Mouse (Mus musculus): ENCODE results near the gene Carf. TPM values are rescaled to one million over a fixed set of nuclear protein-coding genes. Genes with fewer than 3 reads are reported as not detected.
"Not testable (repeated sequence)": the region's sequence is repeated elsewhere in the genome, so short reads cannot be mapped to it uniquely, and the experiment has no call there.

The Carf gene
- polyA plus RNA-seq, 1 experiment from 2014 or later, result 7.4 TPM

- Histone ChIP-seq H3K9ac (no peak overlapping the region), H3K27me3 (no peaks in the 10 kb centered on the region), H3K9me3 (replicated peaks) (0 out of 2 replicates have a peak, but pooled peaks cover 3% of the 10 kb centered on the region), H3K4me2 (replicated peaks) (no peak overlapping the region), H3K36me3 (peaks cover 18% of the 10 kb centered on the region), H3K27ac (replicated peaks) (no peak overlapping the region), H3K4me1 (no peaks in the 10 kb centered on the region), H3K4me3 (replicated peaks) (no peak overlapping the region)
- ATAC-seq (ENCODE audit: insufficient number of reproducible peaks, low FRiP score, low TSS enrichment, low read depth), result no peak
- WGBS, result 83% methylated on average over 7 of the region's 7 CpGs
These were observed 19.8 kb downstream of the Carf start for GRCm38 (mm10) chr1:60117721-60118455.

DNA sequence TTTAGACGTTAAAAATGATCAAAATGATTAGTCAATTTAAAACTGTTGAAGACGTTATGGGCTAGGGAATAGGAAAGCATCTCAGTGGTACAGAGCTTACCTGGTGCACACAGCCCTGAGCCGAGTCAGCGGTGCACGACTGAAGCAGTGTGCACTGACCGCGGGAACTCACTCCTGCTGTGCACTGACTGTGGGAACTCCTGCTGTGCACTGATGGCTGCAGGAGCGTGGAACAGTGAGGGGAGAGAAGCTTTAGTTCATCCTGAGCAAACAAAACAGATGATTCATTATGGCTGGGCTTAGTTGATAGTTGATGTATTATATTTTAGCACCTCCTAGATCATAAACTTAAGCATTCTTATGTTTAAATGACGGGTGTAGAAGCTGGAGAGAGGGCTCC lies 39.3 kb downstream of the Carf start:
- Histone ChIP-seq H3K9me3 (replicated peaks) (no peaks in the 10 kb centered on the region), H3K4me1 (no peaks in the 10 kb centered on the region), H3K36me3 (peaks cover 15% of the 10 kb centered on the region), H3K27me3 (no peaks in the 10 kb centered on the region), H3K27ac (replicated peaks) (no peak overlapping the region), H3K4me2 (replicated peaks) (no peak overlapping the region), H3K9ac (no peak overlapping the region), H3K4me3 (replicated peaks) (no peak overlapping the region)
- ATAC-seq (ENCODE audit: insufficient number of reproducible peaks, low FRiP score, low TSS enrichment, low read depth), result no peak
- WGBS, result 55% methylated on average over 9 of the region's 9 CpGs

DNA sequence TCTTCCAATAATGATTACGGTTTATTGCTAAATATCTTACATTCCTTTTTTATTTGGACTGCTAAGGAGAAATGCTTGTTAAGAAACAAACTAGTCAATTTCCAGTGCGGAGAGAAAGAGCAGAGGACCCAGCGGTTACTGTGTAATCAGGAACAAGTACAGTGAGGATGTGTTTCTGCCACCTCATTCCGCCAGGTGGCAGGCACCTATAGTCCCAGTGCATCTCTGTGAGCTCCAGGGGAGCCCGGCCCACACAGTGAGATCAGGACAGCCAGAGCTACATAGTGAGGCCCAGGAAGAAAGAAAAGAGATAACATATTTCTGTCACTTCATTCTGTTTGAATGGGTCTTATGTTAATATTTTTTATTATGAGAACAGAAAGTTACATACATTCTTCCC lies 54.7 kb downstream of the Carf start:
- Histone ChIP-seq H3K4me1 (no peaks in the 10 kb centered on the region), H3K9ac (no peak overlapping the region), H3K27me3 (no peaks in the 10 kb centered on the region), H3K9me3 (replicated peaks) (no peaks in the 10 kb centered on the region), H3K4me2 (replicated peaks) (no peak overlapping the region), H3K36me3 (peaks cover 7% of the 10 kb centered on the region; the same call in 1 of the 2 replicates), H3K27ac (replicated peaks) (no peak overlapping the region), H3K4me3 (replicated peaks) (no peak overlapping the region)
- WGBS, result 65% methylated on average over 5 of the region's 5 CpGs
- ATAC-seq (ENCODE audit: insufficient number of reproducible peaks, low FRiP score, low TSS enrichment, low read depth), result no peak

- Histone ChIP-seq H3K4me1 (peaks cover 6% of the 10 kb centered on the region; the same call in 1 of the 2 replicates), H3K9me3 (replicated peaks) (no peaks in the 10 kb centered on the region), H3K27ac (replicated peaks) (no peak overlapping the region), H3K4me3 (replicated peaks) (no peak overlapping the region), H3K36me3 (no peaks in the 10 kb centered on the region), H3K27me3 (no peaks in the 10 kb centered on the region), H3K9ac (no peak overlapping the region), H3K4me2 (replicated peaks) (no peak overlapping the region)
- no peak for ATAC-seq (ENCODE audit: insufficient number of reproducible peaks, low FRiP score, low TSS enrichment, low read depth)
- WGBS, result 73% methylated on average over 7 of the region's 7 CpGs
These were observed 58.6 kb downstream of the Carf start for GRCm38 (mm10) chr1:60156651-60157050.

- Histone ChIP-seq H3K4me1 (peaks cover 6% of the 10 kb centered on the region; the same call in 1 of the 2 replicates), H3K4me2 (replicated peaks) (peak overlapping the region; percentile 35; the same call in 1 of the 2 replicates), H3K27ac (replicated peaks) (no peak overlapping the region), H3K4me3 (replicated peaks) (0 out of 2 replicates have a peak overlapping the region, but pooled peaks have one; percentile 10), H3K27me3 (no peaks in the 10 kb centered on the region), H3K9me3 (replicated peaks) (no peaks in the 10 kb centered on the region), H3K36me3 (no peaks in the 10 kb centered on the region), H3K9ac (no peak overlapping the region)
- ATAC-seq (ENCODE audit: insufficient number of reproducible peaks, low FRiP score, low TSS enrichment, low read depth), result peak; percentile 70
- 18% methylated on average over 3 of the region's 3 CpGs for WGBS
These were observed 60.4 kb downstream of the Carf start for GRCm38 (mm10) chr1:60158411-60158810.

DNA sequence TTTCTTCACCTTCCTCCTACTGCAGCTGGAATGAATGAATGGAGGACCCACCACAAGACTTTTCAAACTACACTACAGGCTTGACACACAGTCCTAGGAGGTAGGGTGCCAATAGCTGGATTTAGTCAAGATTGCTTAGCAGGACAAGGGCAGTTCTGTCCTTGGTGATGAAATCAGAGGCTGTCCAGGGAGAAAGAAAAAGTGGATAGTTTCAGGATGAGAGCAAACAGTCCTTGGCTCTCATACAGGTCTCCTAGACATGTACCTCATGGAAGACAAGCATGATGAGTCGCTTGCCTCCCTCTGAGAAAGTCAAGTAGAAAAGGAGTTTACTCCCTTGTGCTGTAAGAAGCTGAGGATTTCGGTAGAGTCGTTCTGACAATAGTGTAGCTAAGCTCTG lies 65.6 kb downstream of the Carf start:
- H3K9me3 ChIP-seq (replicated peaks), result no peaks in the 10 kb centered on the region
- no peak overlapping the region for H3K4me2 ChIP-seq (replicated peaks)
- H3K36me3 ChIP-seq, result no peaks in the 10 kb centered on the region
- no peak overlapping the region for H3K4me3 ChIP-seq (replicated peaks)
- no peaks in the 10 kb centered on the region for H3K27me3 ChIP-seq
- no peak overlapping the region for H3K27ac ChIP-seq (replicated peaks)
- no peak overlapping the region for H3K9ac ChIP-seq
- WGBS, result 87% methylated on average over 3 of the region's 3 CpGs
- no peak for ATAC-seq (ENCODE audit: insufficient number of reproducible peaks, low FRiP score, low TSS enrichment, low read depth)
- H3K4me1 ChIP-seq, result no peaks in the 10 kb centered on the region

DNA sequence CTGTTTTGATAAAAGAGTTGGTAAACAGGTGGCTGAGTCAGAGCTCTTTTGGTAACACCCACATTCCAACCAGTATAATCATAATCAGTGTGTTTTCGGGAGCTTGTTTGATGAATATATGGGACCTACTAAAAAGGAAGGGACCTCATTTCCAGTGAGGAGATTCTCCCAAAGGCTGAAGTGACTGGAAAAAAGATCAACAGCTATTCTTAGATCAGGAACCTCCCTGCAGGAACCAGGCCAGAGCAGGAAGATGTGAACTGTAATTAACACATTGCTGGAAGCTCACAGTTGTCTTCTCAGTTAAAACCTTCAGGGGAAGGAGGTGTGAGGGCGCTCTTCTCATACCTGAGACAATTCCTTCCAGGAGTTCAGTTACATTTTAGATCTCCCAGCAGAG lies 71.6 kb downstream of the Carf start:
- no peak overlapping the region for H3K4me2 ChIP-seq (replicated peaks)
- no peaks in the 10 kb centered on the region for H3K36me3 ChIP-seq
- H3K27me3 ChIP-seq, result no peaks in the 10 kb centered on the region
- no peak overlapping the region for H3K4me3 ChIP-seq (replicated peaks)
- 62% methylated on average over 2 of the region's 2 CpGs for WGBS
- H3K27ac ChIP-seq (replicated peaks), result no peak overlapping the region
- no peak for ATAC-seq (ENCODE audit: insufficient number of reproducible peaks, low FRiP score, low TSS enrichment, low read depth)
- no peak overlapping the region for H3K9ac ChIP-seq
- no peaks in the 10 kb centered on the region for H3K4me1 ChIP-seq
- no peaks in the 10 kb centered on the region for H3K9me3 ChIP-seq (replicated peaks)

GRCm38 (mm10) chr1:60170251-60170650 lies 72.2 kb downstream of the Carf start:
- H3K4me1 ChIP-seq, result no peaks in the 10 kb centered on the region
- no peaks in the 10 kb centered on the region for H3K36me3 ChIP-seq
- H3K4me2 ChIP-seq (replicated peaks), result no peak overlapping the region
- WGBS, result 79% methylated on average over 2 of the region's 2 CpGs
- no peaks in the 10 kb centered on the region for H3K9me3 ChIP-seq (replicated peaks)
- no peaks in the 10 kb centered on the region for H3K27me3 ChIP-seq
- ATAC-seq (ENCODE audit: insufficient number of reproducible peaks, low FRiP score, low TSS enrichment, low read depth), result no peak
- no peak overlapping the region for H3K27ac ChIP-seq (replicated peaks)
- no peak overlapping the region for H3K4me3 ChIP-seq (replicated peaks)
- no peak overlapping the region for H3K9ac ChIP-seq

GRCm38 (mm10) chr1:60173119-60173518 lies 75.1 kb downstream of the Carf start:
- H3K27ac ChIP-seq (replicated peaks), result no peak overlapping the region
- no peak overlapping the region for H3K4me3 ChIP-seq (replicated peaks)
- no peak overlapping the region for H3K4me2 ChIP-seq (replicated peaks)
- WGBS, result 87% methylated on average over 3 of the region's 3 CpGs
- no peaks in the 10 kb centered on the region for H3K4me1 ChIP-seq
- no peaks in the 10 kb centered on the region for H3K36me3 ChIP-seq
- H3K9ac ChIP-seq, result no peak overlapping the region
- no peaks in the 10 kb centered on the region for H3K9me3 ChIP-seq (replicated peaks)
- ATAC-seq (ENCODE audit: insufficient number of reproducible peaks, low FRiP score, low TSS enrichment, low read depth), result no peak
- H3K27me3 ChIP-seq, result no peaks in the 10 kb centered on the region

GRCm38 (mm10) chr1:60177814-60178213 lies 79.8 kb downstream of the Carf start:
- 79% methylated on average over 1 of the region's 1 CpGs for WGBS
- not testable (repeated sequence) for H3K9me3 ChIP-seq (replicated peaks); ATAC-seq (ENCODE audit: insufficient number of reproducible peaks, low FRiP score, low TSS enrichment, low read depth); H3K36me3 ChIP-seq; H3K27me3 ChIP-seq; H3K4me2 ChIP-seq (replicated peaks); H3K27ac ChIP-seq (replicated peaks); H3K9ac ChIP-seq; H3K4me3 ChIP-seq (replicated peaks); H3K4me1 ChIP-seq

- H3K27me3 ChIP-seq, result no peaks in the 10 kb centered on the region
- peak overlapping the region; percentile 94 for H3K4me3 ChIP-seq (replicated peaks)
- peak overlapping the region; percentile 53 for H3K4me2 ChIP-seq (replicated peaks)
- H3K9ac ChIP-seq, result no peak overlapping the region
- no peak overlapping the region for H3K27ac ChIP-seq (replicated peaks)
- H3K36me3 ChIP-seq, result no peaks in the 10 kb centered on the region
- 22% methylated on average over 4 of the region's 4 CpGs for WGBS
- ATAC-seq (ENCODE audit: insufficient number of reproducible peaks, low FRiP score, low TSS enrichment, low read depth), result no peak
- H3K4me1 ChIP-seq, result 0 out of 2 replicates have a peak, but pooled peaks cover 3% of the 10 kb centered on the region
- H3K9me3 ChIP-seq (replicated peaks), result no peaks in the 10 kb centered on the region
These were observed 81.3 kb downstream of the Carf start for GRCm38 (mm10) chr1:60179376-60179775.

Data from embryonic facial prominence, embryonic 15.5 days (tissue).